Mouse (Mus musculus) adrenal gland, adult 8-10 months (tissue): ENCODE results near the gene Myzap. TPM values are rescaled to one million over a fixed set of nuclear protein-coding genes. Genes with fewer than 3 reads are reported as not detected.
"Not testable (repeated sequence)": the region's sequence is repeated elsewhere in the genome, so short reads cannot be mapped to it uniquely, and the experiment has no call there.

Experiments used
- DNase-seq: peaks from one replicate; pipeline ENCODE4 v3.0.0; 2022
- total RNA-seq, 4 experiments: library from RNA; stranded (reverse); gene quantifications; 2 replicates each; pipeline ENCODE4 v1.2.4; 2022

The Myzap gene
- total RNA-seq, 4 experiments from 2014 or later: 9.8 to 14.4 (median 11.5) TPM

DNA sequence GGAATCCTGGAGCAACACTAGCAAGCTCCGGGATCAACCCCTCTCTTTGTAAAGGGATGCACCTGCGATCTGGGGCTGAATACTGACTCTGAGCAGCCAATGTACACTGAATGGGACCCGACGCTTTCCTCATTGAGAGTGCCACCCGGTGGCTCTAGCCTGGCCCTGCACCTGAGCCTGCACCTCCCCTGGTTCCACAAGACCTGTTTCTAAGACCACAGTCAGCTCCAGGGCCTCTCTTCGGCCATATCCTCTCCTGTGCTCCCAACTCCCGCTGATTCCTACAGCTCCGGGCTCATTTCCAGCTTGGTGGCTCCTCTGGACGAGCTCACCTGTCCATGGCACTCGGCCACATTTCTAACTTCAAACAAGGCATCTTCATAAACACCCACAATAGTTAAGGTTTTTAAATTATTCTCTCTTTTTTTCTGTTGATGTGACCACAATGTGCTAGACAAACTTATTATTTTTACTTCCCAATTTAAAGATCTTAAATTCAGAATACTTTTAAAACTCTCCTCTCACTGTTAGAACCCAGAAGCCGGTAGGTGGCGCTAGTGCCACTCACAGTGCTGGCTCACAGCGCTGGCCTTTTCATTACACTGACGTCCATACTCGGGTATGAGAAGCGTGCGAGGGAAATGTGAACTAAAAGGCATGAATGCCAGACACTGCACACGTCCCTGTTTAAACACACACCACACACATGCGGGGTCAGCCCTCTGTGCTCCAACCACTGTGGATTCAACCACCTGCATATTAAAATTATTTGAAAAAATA is 48.5 kb downstream of the Myzap start:
- peak; percentile 44 for DNase-seq

GRCm38 (mm10) chr9:71542292-71542691 is 49.9 kb downstream of the Myzap start:
- no peak for DNase-seq

DNA sequence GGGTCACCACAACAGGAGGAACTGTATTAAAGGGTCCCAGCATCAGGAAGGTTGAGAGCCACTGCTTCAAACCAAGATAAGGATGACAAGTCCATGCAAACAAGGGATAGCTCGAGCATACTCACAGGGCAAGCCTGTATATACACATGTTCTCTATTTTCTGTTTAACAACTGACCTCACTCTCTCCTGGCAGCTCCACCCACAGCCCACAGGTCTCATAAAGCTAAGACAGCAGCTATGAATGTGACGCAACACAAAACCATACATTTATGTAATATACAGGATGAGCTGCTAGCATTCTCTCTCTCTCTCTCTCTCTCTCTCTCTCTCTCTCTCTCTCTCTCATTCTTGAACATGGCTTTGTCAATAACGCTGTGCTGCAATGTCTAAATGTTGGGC is 51.4 kb downstream of the Myzap start:
- no peak for DNase-seq

GRCm38 (mm10) chr9:71535730-71536129 is 56.4 kb downstream of the Myzap start:
- DNase-seq: no peak

DNA sequence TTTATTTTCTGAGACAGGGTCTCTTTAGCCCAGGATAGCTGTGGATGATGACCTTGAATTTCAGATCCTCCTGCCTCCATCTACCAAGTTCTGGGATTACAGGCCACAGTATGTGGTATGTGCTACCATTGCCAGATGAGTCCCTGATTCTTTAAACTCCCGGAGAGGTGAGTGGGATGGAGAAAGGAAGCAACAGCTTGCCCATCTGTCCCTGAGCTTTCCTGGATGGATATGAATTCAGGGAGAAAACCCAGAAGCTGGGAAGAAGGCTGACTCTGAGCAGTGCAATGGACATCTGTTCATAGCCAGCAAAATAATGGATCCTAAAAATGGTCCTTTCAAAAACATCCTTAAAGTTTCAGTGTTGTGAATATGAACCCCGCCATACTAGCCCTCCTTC is 57.1 kb downstream of the Myzap start:
- DNase-seq: no peak

DNA sequence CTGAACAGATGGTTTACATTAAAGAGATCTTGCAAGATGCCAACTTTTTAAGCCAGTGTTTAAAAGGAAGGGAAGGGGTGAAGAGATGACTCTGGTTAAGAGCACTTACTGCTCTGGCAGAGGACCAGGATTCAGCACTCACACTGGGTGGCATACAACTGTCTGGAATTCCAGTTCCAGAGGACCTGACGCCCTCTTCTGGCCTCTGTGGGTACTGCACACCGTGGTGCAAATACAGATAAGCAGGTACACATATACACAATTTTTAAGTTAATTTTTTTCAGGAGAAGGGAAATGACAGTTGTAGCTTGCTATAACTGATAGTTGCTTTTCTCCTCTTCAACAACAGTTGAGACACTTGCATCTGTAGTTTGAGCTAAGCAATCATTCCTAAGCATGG is 62.2 kb downstream of the Myzap start:
- no peak for DNase-seq

DNA sequence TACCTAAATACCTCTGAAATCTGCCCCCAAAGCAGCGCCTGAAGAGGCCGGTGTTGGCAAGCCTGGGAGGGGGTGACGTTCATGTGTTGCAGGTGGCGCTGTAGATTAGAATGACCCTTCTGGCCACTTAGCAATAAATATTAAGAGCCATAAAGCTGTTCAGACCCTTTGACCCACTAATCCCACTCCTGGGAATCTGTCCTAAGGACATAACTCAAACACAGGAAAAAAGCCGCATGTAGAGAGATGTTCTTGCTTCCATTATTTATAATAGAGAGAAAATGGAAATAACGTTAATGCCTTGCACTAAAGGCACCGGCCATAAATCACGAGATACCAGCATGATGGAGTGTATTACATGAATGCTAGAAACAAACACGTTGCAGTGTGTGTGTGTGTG is 64.7 kb downstream of the Myzap start:
- DNase-seq: no peak

- no peak for DNase-seq
Observed at GRCm38 (mm10) chr9:71523901-71524300, 68.3 kb downstream of the Myzap start.

GRCm38 (mm10) chr9:71519836-71520235 is 72.3 kb downstream of the Myzap start:
- DNase-seq: no peak

DNA sequence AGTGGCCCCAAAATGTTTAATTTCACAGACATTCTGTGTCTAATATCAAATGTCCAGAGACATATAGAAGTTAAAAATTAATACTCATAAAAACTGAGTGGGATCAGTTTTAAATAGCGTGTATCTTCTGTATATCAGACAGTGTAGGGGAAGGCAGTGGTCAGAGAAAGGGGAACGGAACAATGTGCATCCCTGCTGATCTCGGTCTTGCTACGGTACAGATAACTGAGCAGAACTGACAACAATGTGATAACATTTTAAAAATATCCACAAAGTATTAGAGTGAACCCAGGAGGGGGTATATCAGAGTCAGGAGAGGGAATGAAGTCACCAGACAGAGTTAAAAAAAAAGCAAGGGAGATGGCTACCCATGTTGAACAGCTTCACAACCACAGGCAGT is 74.7 kb downstream of the Myzap start:
- DNase-seq: no peak

DNA sequence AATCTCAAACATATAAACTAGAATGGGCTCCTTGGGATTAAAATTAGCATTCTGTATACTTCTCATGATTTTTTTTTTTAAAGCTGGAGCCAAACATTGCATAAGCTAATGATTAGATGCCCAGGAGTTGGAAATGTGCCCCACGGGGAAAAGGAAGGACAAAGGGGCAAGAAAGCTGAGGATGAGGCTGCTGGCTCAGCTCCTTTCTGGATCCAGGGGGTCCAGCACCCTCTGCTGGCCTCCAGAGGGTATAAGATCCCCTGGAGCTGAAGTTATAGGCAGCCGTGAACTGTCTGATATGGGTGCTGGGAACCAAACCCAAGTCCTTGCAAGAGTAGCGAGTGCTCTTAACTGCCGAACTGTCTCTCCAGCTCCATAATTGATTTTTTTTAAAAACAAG is 76.3 kb downstream of the Myzap start:
- no peak for DNase-seq

GRCm38 (mm10) chr9:71513566-71513965 is 78.6 kb downstream of the Myzap start:
- DNase-seq: no peak

DNA sequence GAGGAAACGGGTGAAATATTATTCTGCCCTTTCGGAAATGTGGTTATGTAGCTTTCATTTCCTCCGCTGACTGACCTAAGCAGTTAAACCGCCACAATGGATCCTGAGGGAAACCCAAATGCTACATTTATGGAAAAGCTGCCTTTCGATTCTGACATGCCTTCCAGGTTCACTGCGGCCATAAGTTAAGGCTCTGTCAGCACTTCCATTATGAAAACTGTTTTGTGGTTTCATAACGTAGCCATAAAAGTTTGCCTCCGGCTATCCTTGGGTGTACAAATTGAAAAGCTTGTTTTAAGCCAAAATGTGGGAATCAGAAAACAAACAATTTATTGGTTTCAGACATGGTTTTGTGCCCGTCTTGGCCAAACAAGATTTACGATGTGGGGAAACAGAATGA is 79.3 kb downstream of the Myzap start:
- no peak for DNase-seq

- DNase-seq: no peak
Observed at GRCm38 (mm10) chr9:71498391-71499182, 93.6 kb downstream of the Myzap start.

DNA sequence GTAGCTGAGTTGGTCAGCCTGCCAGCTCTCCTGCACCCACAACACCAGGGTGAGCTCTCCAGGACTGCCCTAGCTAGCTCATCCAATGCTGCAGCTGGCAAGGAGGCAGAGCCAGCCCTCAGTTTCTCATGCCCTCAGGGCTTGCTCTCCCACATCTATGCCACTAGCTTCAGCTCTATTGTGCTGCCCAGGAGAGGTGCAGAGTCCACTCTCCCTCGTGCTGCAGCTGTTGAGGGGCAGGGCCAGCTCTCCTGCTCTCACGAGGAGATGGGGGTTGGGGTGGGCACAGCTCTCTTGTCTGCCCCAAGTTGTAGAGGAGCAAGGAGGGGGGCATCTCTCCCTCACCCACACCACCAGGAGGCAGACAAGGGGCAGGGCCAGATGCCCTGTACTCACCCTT is 95.5 kb downstream of the Myzap start:
- no peak for DNase-seq

DNA sequence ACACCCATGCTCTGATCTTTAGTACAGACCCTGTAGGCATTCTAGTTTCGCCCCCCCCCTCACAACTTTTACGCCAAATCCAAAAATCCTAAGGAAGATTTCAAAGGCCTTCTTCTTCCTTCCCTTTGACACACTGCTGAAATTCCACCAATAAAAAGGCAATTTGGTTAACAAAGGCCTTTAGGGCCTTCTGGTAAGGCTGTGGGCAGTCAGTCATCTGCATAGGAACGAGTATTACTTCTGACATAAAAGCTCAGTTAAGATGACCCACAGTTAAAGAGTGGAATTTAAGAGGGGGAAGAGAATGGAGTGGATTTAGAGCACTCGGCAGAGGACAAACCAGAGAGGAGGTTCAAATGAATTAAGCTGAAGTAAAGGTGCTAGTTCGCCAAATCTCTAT is 98.4 kb downstream of the Myzap start:
- no peak for DNase-seq

- DNase-seq: no peak
Observed at GRCm38 (mm10) chr9:71492296-71493025, 99.7 kb downstream of the Myzap start.

DNA sequence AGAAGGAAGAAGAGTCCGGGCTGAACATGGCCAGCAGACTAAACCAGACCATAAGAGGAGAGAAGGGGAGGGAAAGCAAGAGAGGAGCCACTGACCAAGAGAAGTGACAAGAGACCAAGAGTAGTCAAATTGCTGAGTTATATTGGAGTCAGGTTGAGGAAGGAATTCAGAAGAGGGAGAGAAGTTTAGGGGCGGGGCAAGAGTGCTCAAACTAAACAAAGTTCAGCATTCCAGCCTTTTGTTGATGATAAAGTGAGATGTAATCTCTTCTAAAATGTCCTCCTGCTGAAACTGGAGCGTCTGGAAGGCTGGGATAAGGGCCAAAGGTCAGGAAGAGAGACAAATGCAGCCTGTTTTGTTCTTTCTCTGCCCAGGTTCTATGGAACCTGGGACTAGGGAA is 102.1 kb downstream of the Myzap start:
- no peak for DNase-seq

DNA sequence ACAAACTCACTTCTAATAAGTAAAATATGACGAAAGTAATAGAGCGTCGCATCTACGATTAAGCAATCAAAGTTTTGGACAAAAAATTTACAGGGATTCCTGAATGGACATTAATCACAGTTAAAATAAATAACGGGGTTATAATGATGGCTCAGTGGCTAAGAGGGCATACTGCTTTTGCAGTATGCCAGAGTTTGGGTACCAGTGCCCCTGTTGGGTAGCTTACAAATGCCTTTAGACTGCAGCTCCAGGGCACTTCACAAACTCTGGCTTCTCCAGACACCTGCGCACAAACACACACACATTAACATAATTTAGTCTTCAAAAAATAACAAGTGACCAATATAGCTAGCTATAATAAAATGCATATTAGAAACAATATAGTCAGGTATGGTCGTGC is 106.0 kb downstream of the Myzap start:
- DNase-seq: no peak

- DNase-seq: peak; percentile 91
Observed at GRCm38 (mm10) chr9:71485475-71486094, 106.6 kb downstream of the Myzap start, which contains the start of gene Polr2m. Polr2m (minus strand) TSS chr9:71485935.

DNA sequence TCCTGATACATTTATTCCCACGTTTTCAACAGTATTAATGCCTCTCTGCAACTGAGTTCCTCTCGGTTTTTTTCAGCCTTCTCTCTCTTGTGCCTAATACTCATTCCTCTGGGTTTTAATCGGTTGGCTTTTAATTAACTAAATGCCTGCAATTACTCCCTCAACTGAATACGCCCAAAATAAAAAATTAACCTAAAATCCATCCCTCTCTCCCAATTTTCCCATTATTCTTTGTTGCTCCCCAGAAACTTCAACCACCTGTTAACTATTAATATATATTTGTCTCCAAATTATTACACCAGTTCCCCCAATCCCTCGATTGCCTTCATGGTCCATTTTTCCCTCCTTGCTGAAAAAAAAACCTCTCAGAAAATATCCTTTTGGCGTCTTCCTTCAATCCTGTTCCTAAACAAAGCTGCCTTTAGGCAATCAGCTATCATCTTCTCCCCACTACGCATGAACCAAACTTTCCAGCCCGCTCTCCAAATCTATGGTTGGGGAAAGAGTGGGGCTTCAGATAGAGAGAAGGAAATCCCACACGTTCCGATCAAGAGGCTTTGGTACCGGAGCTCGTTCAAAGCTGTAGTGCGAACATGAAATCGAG is 107.2 kb downstream of the Myzap start:
- no peak for DNase-seq

DNA sequence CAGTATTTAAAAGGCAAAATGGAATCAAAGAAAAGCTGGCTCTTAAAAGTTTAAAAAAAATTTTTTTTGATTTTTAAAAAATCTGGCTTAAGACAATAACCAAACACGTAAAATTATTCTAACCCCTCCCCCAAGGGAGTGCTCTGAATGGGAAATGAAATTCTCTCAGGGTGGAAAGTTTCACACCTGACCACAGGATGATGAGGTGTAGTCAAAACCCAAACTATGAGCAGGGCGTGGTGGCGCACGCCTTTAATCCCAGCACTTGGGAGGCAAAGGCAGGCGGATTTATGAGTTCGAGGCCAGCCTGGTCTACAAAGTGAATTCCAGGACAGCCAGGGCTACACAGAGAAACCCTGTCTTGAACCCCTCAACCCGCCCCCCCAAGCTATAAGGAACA is 108.3 kb downstream of the Myzap start:
- not testable (repeated sequence) for DNase-seq
